Mouse (Mus musculus) neural tube, embryonic 14.5 days (tissue): ENCODE measurements around the gene Foxo1. TPM values are rescaled to one million over a fixed set of nuclear protein-coding genes. Genes with fewer than 3 reads are reported as not detected.
A peak's percentile ranks its signal among the peaks of the same experiment; 100 is the strongest.

Experiments used
- ATAC-seq: fragments of 200-750 bp; cut with Nextera tagmentation; 2 replicates; pipeline ENCODE4 v1.8.0; 2017; ENCODE audit warnings: low read depth, mild to moderate bottlenecking, moderate TSS enrichment, moderate library complexity
- H3K27ac ChIP-seq: fragments of 300-500 bp; sonication (generic); 2 replicates; pipeline ENCODE4 v1.5.1; 2014; ENCODE audit warnings: low read depth, mild to moderate bottlenecking, control low read depth, low read length, moderate library complexity, mixed read lengths
- H3K27me3 ChIP-seq: fragments of 300-500 bp; sonication (generic); 2 replicates; pipeline ENCODE4 v1.6.1; 2014; ENCODE audit warnings: low read length; ENCODE audit not compliant: control insufficient read depth, insufficient read depth
- H3K36me3 ChIP-seq: fragments of 300-500 bp; sonication (generic); 2 replicates; pipeline ENCODE4 v1.6.1; 2014; ENCODE audit warnings: low read length, mixed read lengths; ENCODE audit not compliant: control insufficient read depth, insufficient read depth
- H3K4me1 ChIP-seq: fragments of 300-500 bp; sonication (generic); 2 replicates; pipeline ENCODE4 v1.6.1; 2014; ENCODE audit warnings: low read length; ENCODE audit not compliant: control insufficient read depth, insufficient read depth
- H3K4me2 ChIP-seq: fragments of 300-500 bp; sonication (generic); 2 replicates; pipeline ENCODE4 v1.6.1; 2014; ENCODE audit warnings: mild to moderate bottlenecking, low read depth, low read length, control low read depth
- H3K4me3 ChIP-seq: fragments of 300-500 bp; sonication (generic); 2 replicates; pipeline ENCODE4 v1.5.1; 2014; ENCODE audit warnings: low read depth, low read length, control low read depth, mixed read lengths
- H3K9ac ChIP-seq: fragments of 300-500 bp; sonication (generic); replicated peaks from 2 replicates; pipeline ENCODE4 v1.6.1; 2014; ENCODE audit warnings: low read depth, mild to moderate bottlenecking, control low read depth, low read length, mixed read lengths
- H3K9me3 ChIP-seq: fragments of 300-500 bp; sonication (generic); 2 replicates; pipeline ENCODE4 v1.6.1; 2016; ENCODE audit warnings: low read length; ENCODE audit not compliant: control insufficient read depth
- WGBS: fragments of 180-500 bp; shearing (Covaris S2); extraction: QIAGEN DNeasy Blood & Tissue Kit; methylation state at CpG from one replicate; pipeline ENCODE4 v1.1.7; 2014; 5-methylcytosine and 5-hydroxymethylcytosine counted together
- polyA plus RNA-seq: library from polyadenylated mRNA; unstranded; fragments of >200 nt; fragmentation: Nextera tagmentation; extraction: Ambion mirVana; gene quantifications from 2 replicates; pipeline ENCODE4 v1.2.1, GENCODE M21; 2014

Gene Foxo1
- polyA plus RNA-seq, 1 experiment from 2014 or later: 2.1 TPM

DNA sequence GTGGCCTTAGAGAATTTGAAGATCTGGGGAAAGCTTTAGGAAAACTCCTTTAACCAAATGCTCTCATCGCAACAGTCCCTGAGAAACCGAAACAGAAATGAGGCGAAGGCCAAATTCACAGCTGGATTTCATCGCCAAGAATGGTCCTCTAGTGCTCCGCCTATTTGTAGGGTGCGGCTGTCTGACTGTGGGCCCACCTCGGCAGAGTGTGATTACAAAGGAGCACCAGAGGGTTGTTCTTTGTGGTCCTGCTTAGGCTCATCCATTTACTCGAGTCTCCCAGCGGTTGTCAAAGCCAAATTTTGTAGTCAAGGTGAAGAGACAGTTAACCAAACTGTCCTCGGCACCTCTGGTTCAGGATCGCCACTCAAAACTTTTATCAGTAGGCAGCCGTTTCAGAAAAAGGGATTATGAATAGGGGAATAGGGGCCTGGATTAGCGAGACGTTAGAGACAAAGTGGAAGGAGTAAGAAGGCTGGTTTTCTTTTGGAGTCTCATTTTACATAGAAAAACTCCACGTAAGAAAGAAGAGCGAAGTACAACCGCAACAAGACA is 1.5 kb upstream of the Foxo1 start:
- Histone ChIP-seq H3K36me3 (no peaks in the 10 kb centered on the region), H3K27me3 (peaks cover 37% of the 10 kb centered on the region), H3K4me1 (peaks cover 13% of the 10 kb centered on the region), H3K27ac (no peak overlapping the region), H3K4me3 (no peak overlapping the region), H3K9ac (no peak overlapping the region), H3K9me3 (no peaks in the 10 kb centered on the region), H3K4me2 (peak overlapping the region; percentile 81; the same call in 1 of the 2 replicates)
- no peak for ATAC-seq
- 10% methylated on average over 17 of the region's 17 CpGs for WGBS

DNA sequence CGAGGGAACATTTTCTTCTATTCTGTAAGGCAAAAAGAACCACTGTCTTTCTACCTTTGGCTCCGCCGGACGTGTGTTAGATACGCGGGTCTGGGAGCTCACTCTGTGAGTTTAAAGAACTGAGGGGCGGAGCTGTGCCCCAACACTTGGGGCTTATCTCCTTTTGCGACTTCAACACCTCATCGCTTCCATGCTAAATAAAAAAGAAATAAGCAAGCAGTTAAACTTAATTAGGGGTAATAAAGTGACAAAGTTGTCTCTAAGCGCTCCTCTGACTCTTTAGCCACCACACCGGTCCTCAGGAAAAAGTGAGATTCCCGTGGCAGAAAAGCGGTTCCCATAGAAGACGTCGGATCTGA is 864 bp upstream of the Foxo1 start:
- no peaks in the 10 kb centered on the region for H3K36me3 ChIP-seq
- no peak overlapping the region for H3K27ac ChIP-seq
- no peaks in the 10 kb centered on the region for H3K9me3 ChIP-seq
- H3K4me3 ChIP-seq: peak overlapping the region; percentile 77
- peak overlapping the region; percentile 41; the same call in 1 of the 2 replicates for H3K9ac ChIP-seq
- peaks cover 37% of the 10 kb centered on the region for H3K27me3 ChIP-seq
- H3K4me2 ChIP-seq: peak overlapping the region; percentile 81
- WGBS: under 1% methylated on average over 15 of the region's 15 CpGs
- no peak for ATAC-seq
- H3K4me1 ChIP-seq: peaks cover 13% of the 10 kb centered on the region

DNA sequence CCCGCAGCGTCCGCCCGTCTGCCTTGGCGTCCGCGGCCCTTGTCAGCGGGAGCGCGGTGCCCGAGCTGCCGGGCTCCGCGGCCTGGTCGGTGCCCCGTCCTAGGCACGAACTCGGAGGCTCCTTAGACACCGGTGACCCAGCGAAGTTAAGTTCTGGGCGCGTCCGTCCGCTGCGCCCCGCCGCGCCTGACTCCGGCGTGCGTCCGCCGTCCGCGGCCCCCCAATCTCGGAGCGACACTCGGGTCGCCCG is 276 bp downstream of the Foxo1 start:
- Histone ChIP-seq H3K9ac (peak overlapping the region; percentile 57), H3K27ac (peak overlapping the region; percentile 67), H3K27me3 (peaks cover 37% of the 10 kb centered on the region), H3K4me2 (peak overlapping the region; percentile 81), H3K9me3 (no peaks in the 10 kb centered on the region), H3K4me1 (peaks cover 13% of the 10 kb centered on the region), H3K4me3 (peak overlapping the region; percentile 77), H3K36me3 (no peaks in the 10 kb centered on the region)
- WGBS: under 1% methylated on average over 35 of the region's 40 CpGs
- no peak for ATAC-seq

DNA sequence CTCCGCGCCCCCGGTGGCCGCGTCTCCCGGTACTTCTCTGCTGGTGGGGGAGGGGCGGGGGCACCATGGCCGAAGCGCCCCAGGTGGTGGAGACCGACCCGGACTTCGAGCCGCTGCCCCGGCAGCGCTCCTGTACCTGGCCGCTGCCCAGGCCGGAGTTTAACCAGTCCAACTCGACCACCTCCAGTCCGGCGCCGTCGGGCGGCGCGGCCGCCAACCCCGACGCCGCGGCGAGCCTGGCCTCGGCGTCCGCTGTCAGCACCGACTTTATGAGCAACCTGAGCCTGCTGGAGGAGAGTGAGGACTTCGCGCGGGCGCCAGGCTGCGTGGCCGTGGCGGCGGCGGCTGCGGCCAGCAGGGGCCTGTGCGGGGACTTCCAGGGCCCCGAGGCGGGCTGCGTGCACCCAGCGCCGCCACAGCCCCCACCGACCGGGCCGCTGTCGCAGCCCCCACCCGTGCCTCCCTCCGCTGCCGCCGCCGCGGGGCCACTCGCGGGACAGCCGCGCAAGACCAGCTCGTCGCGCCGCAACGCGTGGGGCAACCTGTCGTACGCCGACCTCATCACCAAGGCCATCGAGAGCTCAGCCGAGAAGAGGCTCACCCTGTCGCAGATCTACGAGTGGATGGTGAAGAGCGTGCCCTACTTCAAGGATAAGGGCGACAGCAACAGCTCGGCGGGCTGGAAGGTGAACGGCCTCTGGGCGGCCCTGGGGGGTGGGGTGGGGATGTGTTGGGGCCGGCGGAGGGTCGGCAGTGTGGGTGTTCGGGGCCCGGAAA is 789 bp downstream of the Foxo1 start:
- peak; percentile 50 for ATAC-seq
- Histone ChIP-seq H3K9me3 (no peaks in the 10 kb centered on the region), H3K4me2 (peak overlapping the region; percentile 81), H3K9ac (peak overlapping the region; percentile 57), H3K36me3 (no peaks in the 10 kb centered on the region), H3K27ac (peak overlapping the region; percentile 67), H3K27me3 (peaks cover 37% of the 10 kb centered on the region), H3K4me3 (peak overlapping the region; percentile 77), H3K4me1 (peaks cover 13% of the 10 kb centered on the region)
- WGBS: under 1% methylated on average over 75 of the region's 89 CpGs

DNA sequence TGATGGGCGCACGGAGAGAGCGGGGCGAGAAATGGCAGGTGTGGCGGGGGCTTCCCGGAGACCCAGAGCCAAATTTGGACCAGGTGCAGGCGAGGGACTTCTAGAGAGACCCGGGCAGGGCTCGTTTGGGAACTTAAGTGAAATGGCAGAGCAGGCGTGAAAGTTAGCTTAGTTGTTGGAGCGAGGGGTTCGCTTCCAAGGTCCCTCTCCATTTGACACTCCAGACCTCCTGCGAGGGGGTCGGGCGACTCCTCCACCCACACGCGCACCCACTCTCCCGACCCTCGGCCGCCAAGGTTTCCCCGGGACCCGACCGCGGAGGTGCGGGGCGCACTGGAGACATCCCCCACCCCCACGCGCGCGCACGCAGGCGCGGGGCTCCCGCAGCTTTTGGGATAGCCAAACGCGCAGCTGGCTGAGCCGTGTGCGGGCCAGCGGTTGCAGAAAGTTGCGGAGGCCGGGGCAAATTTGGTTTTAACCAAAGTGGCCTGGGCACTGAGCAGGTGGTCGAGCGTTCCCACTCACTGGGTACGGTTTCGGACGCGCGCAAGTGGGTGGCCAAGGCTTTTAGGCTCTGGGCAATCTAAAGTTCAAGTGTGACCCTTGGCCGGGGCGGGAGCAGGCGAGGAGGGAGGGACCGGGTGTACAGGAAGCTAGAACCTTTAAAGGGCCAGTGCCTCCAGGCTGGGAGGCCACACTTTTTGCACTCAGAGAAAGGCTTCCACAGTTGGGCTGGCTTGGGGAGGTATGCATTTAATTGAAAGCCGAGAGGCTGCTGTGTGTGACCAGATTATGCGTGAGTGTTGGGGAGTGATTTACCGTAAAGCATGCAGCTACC is 1.6 kb downstream of the Foxo1 start:
- H3K4me3 ChIP-seq: peak overlapping the region; percentile 77

DNA sequence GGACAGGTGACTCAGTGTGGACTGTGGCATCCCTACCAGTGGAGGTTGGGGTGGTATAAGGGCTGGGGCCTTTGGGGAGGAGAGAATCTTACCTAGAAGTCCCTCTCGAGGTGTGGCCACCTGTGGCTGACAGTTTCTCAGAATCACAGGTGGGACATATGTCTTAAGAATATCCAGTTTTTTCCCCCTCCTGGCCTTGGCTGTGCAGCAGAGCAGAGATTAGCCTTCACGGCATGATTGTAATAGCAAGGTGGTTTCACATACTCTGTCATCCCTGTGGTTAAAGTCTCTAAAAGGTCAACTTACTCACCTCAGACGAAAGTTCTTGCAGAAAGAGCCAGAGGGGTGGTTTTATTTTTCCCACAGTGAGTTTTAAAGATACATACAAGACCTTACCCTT is 2.4 kb downstream of the Foxo1 start:
- no peak overlapping the region for H3K27ac ChIP-seq
- H3K27me3 ChIP-seq: peaks cover 37% of the 10 kb centered on the region
- no peaks in the 10 kb centered on the region for H3K9me3 ChIP-seq
- no peak for ATAC-seq
- H3K4me3 ChIP-seq: peak overlapping the region; percentile 77
- no peak overlapping the region for H3K9ac ChIP-seq
- H3K4me1 ChIP-seq: peaks cover 13% of the 10 kb centered on the region
- peak overlapping the region; percentile 81 for H3K4me2 ChIP-seq
- no peaks in the 10 kb centered on the region for H3K36me3 ChIP-seq
- WGBS: 27% methylated on average over 3 of the region's 3 CpGs

More for the DNA sequence above, 1.6 kb downstream of the Foxo1 start:
- no peak overlapping the region for H3K27ac ChIP-seq
- H3K36me3 ChIP-seq: no peaks in the 10 kb centered on the region
- H3K9ac ChIP-seq: peak overlapping the region; percentile 57
- H3K9me3 ChIP-seq: no peaks in the 10 kb centered on the region
- WGBS: under 1% methylated on average over 55 of the region's 55 CpGs
- H3K4me2 ChIP-seq: peak overlapping the region; percentile 81
- peaks cover 37% of the 10 kb centered on the region for H3K27me3 ChIP-seq
- peaks cover 13% of the 10 kb centered on the region for H3K4me1 ChIP-seq
- no peak for ATAC-seq

DNA sequence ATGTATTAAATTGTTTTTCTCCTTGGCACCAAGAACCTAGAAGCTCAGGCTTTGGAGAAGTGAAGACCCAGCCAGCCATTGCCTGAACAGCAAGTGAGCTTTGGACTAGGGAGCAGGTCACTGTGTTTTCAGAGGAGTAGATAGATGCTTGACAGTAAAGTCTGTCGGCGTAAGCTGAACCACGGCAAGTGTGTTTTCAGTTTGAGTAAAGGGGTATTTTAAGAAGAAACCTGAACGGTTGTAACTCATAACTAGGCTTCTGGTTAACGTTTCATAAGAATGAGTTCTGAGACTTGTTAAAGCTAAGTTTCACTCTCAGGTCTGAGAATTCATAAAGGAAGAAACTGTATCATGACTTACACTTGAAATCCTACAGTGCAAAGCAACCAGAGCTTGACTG is 3.2 kb downstream of the Foxo1 start:
- H3K9me3 ChIP-seq: no peaks in the 10 kb centered on the region
- 88% methylated on average over 5 of the region's 5 CpGs for WGBS
- no peak overlapping the region for H3K4me3 ChIP-seq
- H3K9ac ChIP-seq: no peak overlapping the region
- H3K27me3 ChIP-seq: peaks cover 35% of the 10 kb centered on the region
- H3K4me2 ChIP-seq: no peak overlapping the region
- peaks cover 13% of the 10 kb centered on the region for H3K4me1 ChIP-seq
- H3K27ac ChIP-seq: no peak overlapping the region
- no peaks in the 10 kb centered on the region for H3K36me3 ChIP-seq
- no peak for ATAC-seq

DNA sequence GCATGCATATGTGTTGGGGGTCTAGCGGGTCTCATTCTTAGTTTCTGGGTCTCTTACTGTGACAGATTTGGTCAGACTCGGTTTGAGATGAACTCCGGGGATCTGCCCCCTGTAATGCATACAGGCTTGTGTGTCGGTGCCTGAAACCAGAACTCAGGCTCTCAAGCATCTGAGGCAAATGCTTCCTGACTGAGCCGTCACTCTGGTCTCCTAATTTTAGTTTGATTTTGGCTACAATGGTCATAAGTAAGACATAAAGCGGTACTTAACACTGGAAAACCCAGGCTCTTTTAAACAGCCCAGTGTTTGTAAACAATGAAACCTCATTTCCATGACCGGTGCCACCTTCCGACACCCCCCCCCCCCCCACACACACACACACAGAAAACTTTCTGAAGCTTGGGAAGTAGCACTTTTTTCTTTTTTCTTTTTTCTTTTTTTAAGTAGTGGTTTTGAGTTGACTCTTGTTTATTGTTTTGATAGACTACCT is 4.3 kb downstream of the Foxo1 start:
- peaks cover 13% of the 10 kb centered on the region for H3K4me1 ChIP-seq
- H3K4me2 ChIP-seq: no peak overlapping the region
- peaks cover 27% of the 10 kb centered on the region for H3K27me3 ChIP-seq
- H3K27ac ChIP-seq: no peak overlapping the region
- no peaks in the 10 kb centered on the region for H3K36me3 ChIP-seq
- H3K9ac ChIP-seq: no peak overlapping the region
- 66% methylated on average over 8 of the region's 8 CpGs for WGBS
- H3K9me3 ChIP-seq: no peaks in the 10 kb centered on the region
- ATAC-seq: no peak
- no peak overlapping the region for H3K4me3 ChIP-seq

DNA sequence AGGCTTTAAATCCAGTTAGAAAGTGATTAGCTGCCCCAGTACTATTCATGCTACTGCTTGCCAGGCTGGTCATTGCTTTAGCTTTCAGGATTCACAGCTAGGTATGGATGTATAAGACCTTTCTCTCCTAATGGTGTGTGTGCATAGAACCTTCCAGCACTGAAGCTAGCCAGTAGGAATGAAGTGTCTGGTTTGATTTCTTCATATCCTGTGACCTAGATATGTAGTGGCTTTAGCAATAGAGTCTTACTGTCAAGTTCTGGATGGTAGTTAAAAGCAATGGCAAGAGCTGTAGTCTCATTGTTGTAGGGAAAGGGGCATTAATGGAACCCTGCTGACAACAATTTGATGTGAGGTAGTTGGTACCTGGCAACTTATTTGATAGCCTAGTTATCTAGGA is 6.3 kb downstream of the Foxo1 start:
- peaks cover 6% of the 10 kb centered on the region for H3K4me1 ChIP-seq
- no peak overlapping the region for H3K9ac ChIP-seq
- no peaks in the 10 kb centered on the region for H3K36me3 ChIP-seq
- H3K9me3 ChIP-seq: no peaks in the 10 kb centered on the region
- H3K4me2 ChIP-seq: no peak overlapping the region
- H3K27ac ChIP-seq: no peak overlapping the region
- peaks cover 14% of the 10 kb centered on the region; the same call in 1 of the 2 replicates for H3K27me3 ChIP-seq
- no peak for ATAC-seq
- H3K4me3 ChIP-seq: no peak overlapping the region
